Mouse (Mus musculus) B cell, adult 2 months (primary cell): ENCODE data around the gene Golt1b.

ENCODE experiments used
- DNase-seq, 2 experiments: peaks; one replicate each; pipeline ENCODE4 v3.0.0; 2022

Gene Golt1b

DNA sequence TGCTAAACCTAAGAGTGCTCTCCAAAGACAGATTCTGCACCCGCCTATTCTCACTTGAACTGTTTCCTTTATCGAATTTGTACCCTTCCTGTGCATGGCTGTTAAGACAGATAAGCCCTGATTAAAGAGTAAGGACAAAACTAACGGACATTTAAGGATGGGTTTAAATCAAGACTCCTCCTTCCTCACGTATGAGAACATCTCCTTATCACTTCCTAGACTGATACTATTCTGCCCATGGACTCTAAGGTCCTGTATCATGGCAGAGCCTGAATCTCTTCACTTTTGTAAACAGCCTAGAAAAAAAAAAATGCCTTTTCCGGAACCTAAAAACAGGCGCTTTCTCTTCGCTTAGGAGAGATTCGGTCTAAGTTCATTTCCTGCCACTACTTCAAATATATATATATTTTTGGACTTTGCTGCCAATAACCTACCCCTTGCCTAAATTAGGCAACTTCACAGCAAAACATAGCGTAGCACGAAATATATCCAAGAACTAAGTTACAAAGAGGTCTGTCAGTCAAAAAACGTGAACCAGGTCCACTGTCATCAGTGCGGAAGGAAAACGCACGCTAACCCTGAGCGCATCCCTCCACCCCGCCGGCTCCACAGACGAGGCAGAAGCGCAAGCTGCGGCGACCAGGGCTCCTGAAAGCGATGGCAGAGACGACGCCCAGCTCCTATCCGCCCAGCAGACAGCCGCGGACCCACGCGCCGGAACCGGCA is 573 bp upstream of the Golt1b start:
- no peak for DNase-seq

GRCm38 (mm10) chr6:142387755-142388271 is 792 bp downstream of the Golt1b start:
- DNase-seq = no peak

GRCm38 (mm10) chr6:142389101-142389500 is 2.1 kb downstream of the Golt1b start:
- DNase-seq = no peak

GRCm38 (mm10) chr6:142392312-142392711 is 5.3 kb downstream of the Golt1b start:
- DNase-seq = no peak

DNA sequence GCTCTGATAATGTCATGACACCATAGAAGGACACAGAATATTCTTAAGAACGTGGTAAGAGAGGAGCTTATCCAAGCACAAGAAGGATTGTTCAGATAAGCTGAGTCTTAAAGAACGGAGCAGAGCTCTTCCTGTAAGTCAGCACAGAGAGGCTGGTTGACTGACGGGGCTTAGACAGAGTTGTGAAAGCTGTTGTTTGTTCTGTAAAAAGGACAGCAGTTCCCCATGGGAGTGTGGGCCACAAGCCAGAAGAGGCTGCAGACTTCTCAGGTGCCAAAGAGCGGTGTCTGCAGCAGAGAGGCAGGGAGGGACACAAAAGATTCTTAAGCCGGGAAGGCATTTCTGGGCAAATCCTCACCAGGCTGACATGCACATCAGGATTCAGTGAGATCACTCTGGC is 7.6 kb downstream of the Golt1b start:
- no peak for DNase-seq

- DNase-seq = no peak
Observed at GRCm38 (mm10) chr6:142395756-142396155, 8.7 kb downstream of the Golt1b start.

DNA sequence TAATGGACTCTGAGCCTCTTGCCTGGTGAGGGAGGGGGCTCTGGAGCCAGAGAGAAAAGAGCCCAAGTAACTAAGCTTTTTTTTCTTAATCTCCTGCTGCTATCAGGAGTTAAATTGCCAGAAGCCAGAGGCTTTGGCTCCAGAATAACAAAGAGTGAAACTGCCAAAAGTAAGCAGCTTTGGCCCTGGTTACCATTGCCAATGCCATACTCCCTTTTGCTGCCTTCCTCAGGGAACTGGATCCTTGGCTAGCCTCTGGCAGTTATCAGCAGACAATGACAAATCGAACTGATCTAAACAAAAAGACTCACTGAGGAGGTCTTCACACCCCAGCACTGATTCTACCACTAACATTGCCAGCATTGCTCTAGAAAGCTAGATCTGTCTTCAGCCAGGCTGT is 24.1 kb downstream of the Golt1b start:
- no peak for DNase-seq

DNA sequence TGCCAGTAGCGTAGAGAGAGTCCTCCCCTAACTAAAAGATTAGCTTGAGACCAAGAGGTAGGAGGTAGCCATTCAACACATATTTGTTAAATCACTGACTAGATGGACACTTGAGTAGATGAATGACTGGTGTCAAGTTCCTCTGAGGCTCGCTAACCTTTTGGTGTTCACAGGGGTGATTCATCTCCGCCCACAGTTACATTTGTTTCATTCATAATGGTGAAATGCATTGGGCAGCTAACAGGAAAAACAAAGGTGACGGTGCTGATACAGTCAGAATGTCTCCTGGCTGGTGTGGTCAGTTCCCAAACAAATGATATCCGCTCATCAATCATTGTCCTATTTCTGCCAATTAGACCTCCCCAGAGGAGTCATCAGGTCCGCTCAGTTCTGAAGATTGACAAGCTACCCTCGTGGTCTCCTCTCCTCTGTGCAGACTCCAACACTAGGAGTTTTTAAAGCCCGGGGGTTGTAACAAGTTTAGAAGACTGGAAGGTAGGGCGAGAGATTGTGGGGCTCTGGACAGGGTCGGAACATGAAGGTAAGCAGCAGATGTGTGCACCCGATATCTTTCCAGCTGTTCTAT is 26.0 kb downstream of the Golt1b start, which contains the start of gene Spx:
Gene Spx (plus strand): TSS at position 536 of the 586 bp plus-strand sequence.
- no peak for DNase-seq

DNA sequence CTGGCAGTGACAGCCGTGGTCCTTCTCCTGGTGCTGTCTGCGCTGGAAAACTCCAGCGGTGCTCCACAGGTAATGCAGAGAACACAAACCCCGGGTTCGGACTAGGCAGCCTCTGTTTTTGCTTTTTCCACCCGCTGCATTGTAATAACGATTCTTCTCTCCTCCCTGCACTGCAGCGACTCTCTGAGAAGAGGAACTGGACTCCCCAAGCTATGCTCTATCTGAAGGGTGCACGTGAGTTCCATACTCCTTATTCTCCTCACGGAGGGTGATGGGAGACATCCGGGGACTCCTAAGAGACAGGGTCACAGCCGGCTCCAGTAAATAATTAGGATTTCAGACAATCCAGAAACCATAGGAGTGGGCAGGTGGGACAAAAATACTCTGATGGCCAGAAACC is 26.8 kb downstream of the Golt1b start:
- no peak for DNase-seq

- no peak for DNase-seq
Observed at GRCm38 (mm10) chr6:142414597-142414996, 27.6 kb downstream of the Golt1b start.

GRCm38 (mm10) chr6:142424976-142425375 is 38.0 kb downstream of the Golt1b start:
- DNase-seq = no peak

DNA sequence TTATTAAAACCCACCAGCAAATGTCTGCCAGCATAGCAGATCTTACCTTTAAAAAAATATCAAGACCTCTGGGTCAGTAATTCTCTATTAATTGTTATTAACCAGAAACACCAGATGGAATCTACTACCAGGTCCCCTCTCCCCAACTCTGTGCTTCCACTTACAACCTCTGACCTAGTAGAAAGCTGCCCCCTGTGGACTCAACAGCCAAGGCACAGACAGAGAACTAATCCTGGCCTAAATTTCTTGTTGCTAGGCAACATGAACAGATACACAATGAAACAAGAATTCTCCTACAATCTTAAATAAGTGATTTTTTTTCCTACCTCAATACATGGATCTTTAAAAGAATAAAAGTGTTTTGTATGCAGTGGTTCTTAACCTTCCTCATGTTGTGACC is 42.1 kb downstream of the Golt1b start:
- no peak for DNase-seq

DNA sequence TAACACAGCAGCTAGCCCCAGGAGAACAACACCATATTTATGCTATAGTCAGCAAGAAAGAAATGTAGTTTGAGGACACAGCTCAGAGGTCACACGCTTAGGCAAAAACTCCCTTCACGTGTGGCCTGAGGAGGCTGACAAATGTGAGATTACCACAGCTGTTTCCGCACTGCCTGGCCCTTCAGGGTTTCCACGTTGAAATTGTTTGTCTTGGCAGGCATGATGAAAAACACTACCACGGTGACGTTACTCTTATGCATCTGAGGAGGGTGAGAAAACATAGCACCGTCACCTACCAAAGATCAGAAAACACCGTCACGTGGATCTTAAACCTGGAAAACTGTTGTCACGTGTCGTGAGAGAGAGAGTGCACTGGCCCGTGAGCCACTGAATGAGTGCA is 64.4 kb downstream of the Golt1b start:
- no peak for DNase-seq

- no peak for DNase-seq
Observed at GRCm38 (mm10) chr6:142453311-142453710, 66.3 kb downstream of the Golt1b start.
